Mouse (Mus musculus) left cerebral cortex, postnatal 36 days (tissue): ENCODE measurements around the gene H2-T23. TPM values are rescaled to one million over a fixed set of nuclear protein-coding genes. Genes with fewer than 3 reads are reported as not detected.
"Not testable (repeated sequence)": the region's sequence is repeated elsewhere in the genome, so short reads cannot be mapped to it uniquely, and the experiment has no call there.

Experiments
- DNase-seq, 2 experiments: peaks; one replicate each; pipeline ENCODE4 v3.0.0; 2021 to 2022; ENCODE audit warnings: low spot score in 2 of 2, mixed read lengths in 1 of 2
- intact Hi-C: fragments of 180-260 bp; cut with DNase I; formaldehyde crosslinking; loops from one replicate; pipeline ENCODE4 v1.15.1; 2025
- total RNA-seq, 2 experiments: library from RNA; stranded (reverse); gene quantifications; 2 replicates each; pipeline ENCODE4 v1.2.3; 2021

Gene H2-T23
- total RNA-seq, 2 experiments from 2014 or later = 12.6 to 15.1 TPM

GRCm38 (mm10) chr17:36025197-36025596, 7.5 kb downstream of the H2-T23 start:
- intact Hi-C loops = no loop called here
- no peak for DNase-seq

GRCm38 (mm10) chr17:36023710-36024654, 8.7 kb downstream of the H2-T23 start:
- intact Hi-C loops = no loop called here
- no peak for DNase-seq

GRCm38 (mm10) chr17:36022922-36023321, 9.7 kb downstream of the H2-T23 start:
- DNase-seq = no peak
- intact Hi-C loops = no loop called here

DNA sequence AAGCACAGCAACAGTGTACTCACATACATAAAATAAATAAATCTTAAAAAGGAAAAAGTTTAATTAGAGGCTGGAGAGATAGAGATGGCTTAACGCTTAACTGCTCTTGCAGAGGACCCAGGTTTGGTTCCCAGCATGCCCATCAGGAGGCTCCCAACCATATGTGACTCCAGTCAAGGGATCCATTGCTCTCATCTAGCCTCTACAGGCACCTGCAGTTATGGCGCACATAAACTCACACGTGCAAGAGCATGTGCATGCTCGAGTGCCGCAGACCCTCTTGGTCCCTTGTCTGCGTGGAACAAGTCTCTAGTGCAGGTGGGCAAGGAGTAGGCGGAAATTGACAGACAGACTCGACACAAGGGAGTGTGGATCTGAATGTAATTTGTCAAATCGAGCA, 10.6 kb downstream of the H2-T23 start:
- intact Hi-C loops = no loop called here
- DNase-seq = no peak

GRCm38 (mm10) chr17:36021309-36021708, 11.3 kb downstream of the H2-T23 start:
- intact Hi-C loops = no loop called here
- DNase-seq = no peak

DNA sequence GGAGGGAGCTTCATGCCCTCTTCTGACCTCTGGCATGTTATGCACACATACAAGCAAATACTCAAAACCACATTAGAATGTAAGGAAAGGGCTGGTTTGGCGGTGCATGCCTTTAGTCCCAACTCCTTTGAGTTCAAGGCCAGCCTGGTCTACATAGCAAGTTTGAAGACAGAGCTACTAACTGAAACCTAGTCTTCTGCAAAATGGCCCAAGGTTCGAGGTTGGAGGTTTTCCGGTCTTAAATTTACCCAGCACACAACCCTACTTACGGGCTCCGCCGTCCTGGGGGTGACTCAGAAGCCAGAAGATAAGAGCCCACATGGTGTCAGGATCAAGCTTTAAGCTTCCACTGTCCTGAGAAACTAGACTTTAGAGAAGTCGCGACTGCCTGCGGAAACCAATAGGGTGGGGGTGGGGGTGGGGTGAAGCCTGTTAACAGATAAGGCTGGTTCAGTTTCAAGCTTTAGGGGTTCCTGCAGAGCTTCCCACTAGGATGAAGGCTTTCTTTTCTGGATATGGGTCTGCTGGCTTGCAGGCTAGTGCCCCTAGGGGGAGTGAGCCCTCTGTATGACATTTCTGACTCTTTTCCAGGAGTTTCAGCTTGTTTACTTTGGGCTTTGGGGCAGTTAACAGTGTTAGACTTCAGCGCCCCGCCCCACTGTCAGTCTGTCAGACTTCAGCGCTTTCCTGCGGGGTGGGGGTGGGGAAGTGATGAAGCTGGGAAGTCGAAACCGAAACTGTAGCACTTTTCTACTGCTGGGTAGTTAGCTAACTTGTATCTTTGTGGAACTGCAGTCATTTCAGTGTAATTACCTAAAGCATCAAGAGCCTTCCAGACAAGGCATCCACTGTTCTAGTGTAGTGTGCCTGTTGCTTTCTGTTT, 12.2 kb downstream of the H2-T23 start, which contains the start of gene H2-T24:
Gene H2-T24 (minus strand): TSS at position 370 of the 883 bp plus-strand sequence.
- DNase-seq = no peak
- intact Hi-C loops = no loop called here

DNA sequence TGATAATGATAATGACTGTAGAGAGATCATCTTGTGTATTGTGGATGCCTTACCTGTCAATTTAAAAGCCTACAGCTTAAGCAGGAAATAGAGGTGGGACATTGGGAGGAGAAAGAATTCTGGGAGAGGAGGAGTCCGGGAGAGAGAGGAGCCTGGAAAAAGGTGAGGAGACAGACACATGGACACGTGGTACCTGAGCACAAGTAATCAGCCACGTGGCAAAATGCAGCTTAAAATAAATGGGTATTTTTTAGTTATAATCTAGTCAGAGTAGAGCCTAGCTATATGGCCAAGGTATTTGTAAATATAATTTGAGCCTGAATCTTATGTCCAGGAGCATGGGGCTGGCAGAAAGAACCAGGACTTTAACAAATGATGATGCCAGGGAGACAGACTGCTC, 13.1 kb downstream of the H2-T23 start:
- DNase-seq = no peak
- intact Hi-C loops = no loop called here

DNA sequence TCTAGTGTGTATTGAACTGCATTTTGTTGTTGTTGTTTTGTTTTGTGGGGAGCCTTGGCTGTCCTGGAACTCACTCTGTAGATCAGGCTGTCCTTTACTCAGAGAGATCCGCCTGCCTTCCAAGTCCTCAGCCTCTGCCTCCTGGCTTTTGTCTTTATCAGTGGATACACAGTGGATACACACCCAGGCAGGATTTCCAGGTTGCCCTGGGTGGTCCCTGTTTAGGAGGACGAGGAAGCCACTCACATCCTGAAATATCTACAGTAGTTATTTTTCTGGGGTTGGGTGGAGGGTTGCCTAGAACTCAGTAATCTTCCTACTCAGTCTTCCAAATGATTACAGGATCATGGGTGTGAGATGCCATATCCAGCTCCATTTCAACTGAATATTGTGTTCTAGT, 13.7 kb downstream of the H2-T23 start:
- DNase-seq = no peak
- intact Hi-C loops = no loop called here

DNA sequence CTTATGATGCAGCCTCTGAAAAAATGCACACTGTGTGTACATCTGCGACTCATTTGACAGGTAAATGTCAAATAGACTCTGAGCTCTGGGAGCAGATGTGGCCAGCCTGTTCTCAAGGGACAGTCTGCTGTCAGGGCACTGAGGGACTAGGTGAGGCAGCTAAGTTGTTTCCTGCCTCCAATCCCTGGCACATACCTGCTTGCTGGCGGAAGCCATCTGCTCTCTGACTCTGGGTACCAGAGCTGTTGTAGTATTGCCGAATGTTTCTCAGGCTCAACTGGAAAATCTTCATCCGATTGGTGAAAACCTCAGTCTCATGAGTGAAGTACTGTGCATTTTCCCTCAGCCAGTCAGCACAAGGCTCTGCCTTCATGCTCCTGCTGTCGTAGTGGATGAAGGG, 15.6 kb downstream of the H2-T23 start:
- intact Hi-C loops = no loop called here
- DNase-seq = no peak

DNA sequence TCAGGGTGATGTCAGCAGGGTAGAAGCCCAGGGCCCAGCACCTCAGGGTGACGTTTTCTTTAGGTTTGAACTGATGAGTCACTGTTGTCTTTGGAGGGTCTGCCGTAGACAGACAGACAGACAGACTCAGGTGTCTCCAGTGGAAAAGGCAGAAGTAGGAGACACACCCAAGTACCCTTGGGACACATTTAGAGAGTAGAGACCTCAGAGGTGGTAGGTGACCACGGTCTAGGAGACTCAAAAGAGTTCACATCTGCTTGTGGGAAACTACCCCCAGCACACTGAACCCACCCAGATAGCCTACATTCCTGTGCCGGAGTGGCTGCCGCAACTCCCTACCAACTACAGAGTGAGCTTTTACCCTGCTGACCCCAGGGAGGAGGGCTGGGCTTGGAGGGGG, 17.7 kb downstream of the H2-T23 start:
- no peak for DNase-seq
- intact Hi-C loops = no loop called here

- DNase-seq, intact Hi-C loops: not testable (repeated sequence)
Measured at GRCm38 (mm10) chr17:36004409-36004808, 28.2 kb downstream of the H2-T23 start.

DNA sequence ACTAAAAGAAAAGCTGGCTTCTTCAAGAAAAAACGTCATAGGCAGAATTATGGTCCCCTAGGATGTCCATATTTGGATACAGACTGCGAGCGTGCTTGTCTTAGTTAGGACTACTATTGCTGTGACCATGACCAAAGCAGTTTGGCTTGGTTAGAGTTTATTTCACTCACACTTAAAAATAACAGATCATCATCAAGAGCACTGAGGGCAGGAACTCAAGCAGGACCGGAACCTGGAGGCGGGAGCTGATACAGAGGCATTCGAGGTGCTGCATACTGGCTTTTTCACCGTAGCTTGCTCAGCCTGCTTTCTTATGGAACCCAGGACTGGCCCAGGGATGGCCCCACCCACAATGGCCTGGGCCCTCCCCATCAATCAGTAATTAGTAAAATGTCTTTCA, 29.3 kb downstream of the H2-T23 start:
- DNase-seq = no peak
- intact Hi-C loops = no loop called here

DNA sequence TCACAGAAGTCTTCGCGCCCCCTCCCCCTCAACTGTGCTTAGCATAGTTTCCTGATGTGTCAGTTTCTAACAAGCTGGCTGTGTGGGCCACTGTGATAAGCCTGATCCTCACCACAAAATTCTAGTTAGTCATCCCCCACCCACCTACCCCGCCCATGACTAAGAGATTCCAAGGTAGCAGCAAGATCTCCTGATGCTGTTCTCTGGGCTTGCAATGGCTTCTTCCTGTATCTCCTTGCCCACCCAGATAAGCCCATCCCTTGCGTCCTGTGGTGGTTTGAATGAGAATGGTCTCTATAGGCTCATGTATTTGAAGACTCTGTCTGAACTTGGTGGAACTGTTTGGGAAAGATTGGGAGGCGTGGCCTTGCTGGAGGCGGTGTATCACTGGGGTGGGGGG, 30.7 kb downstream of the H2-T23 start:
- peak in 1 of 2 experiments; percentile 53 for DNase-seq

GRCm38 (mm10) chr17:36001121-36001897, 31.3 kb downstream of the H2-T23 start:
- peak in 1 of 2 experiments; percentile 42 for DNase-seq
- intact Hi-C loops = no loop called here

More for the DNA sequence above, 30.7 kb downstream of the H2-T23 start:
- intact Hi-C loops = no loop called here

DNA sequence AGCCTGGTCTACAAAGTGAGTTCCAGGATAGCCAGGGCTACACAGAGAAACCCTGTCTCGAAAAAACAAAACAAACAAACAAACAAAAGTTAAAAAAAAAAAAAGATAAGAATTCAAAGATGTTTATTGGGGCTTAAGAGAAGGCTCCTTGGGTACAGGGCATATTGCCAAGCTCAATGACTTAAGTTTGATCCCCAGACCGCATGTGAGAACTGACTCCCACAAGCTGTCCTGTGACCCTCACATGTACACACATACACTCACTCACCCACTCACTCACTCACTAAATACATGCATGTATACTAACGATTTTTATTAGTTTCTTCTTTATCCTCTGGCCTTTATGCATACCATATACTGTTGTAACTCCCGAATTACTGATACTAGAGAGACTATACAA, 32.3 kb downstream of the H2-T23 start:
- no peak for DNase-seq
- intact Hi-C loops = no loop called here

DNA sequence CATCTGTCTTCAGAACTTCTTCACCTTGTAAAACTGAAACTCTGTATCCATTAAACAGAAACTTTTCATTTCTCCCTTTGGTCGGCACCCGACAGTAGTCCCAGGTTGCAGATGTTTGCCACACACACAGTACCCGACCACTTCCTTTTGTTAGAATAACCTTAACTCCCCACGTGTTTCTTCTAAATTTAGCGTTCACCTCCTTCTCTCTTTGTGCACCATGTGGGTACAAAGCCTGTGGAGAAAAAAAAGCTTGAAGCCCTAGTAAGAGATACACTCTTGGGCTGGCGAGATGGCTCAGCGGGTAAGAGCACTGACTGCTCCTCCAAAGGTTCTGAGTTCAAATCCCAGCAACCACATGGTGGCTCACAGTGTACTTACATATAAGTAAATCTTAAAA, 33.3 kb downstream of the H2-T23 start:
- intact Hi-C loops = loop anchor here (5.0 to 10.0 kb wide), 2 partner anchors 113 to 195 kb away; partner anchors contain the start of gene H2-T3

DNA sequence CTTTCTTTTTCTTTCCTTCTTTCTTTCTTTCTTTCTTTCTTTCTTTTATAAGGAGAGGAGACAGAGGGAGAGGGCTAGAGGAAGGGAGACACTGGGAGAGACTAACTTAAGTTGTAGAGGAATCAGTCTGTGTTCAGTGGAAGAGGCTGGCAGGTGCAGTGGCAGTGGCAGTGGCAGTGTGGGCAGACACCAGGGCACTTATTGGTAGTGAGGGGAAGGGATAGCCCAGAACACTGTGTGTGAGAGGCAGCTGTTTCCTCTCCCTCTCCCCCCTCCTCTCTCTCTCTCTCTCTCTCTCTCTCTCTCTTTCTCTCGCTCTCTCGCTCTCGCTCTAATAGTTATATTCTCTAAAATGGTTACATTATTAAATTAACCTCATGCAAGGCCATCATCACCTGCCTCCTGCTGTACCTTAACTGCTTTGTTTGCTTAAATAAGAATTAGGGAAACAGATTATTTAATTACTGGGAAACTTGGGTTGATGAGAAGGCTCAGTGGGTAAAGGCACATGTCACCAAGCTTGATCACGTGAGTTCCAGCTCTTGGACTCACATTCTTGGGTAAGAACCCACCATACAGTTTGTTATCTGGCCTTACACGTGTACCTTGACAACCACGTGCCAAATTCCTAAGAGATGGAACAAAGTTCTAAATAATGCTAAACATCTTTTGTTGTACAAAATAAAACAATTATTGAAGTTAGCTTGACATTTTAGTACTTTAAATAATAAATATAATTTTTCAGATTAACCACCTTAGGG, 33.9 kb downstream of the H2-T23 start:
- no peak for DNase-seq
- intact Hi-C loops = loop anchor here (5.0 to 10.0 kb wide), 2 partner anchors 114 to 196 kb away; partner anchors contain the start of gene H2-T3

More for the DNA sequence above, 33.3 kb downstream of the H2-T23 start:
- no peak for DNase-seq

- intact Hi-C loops = loop anchor here (1.0 to 10.0 kb wide), 3 partner anchors 37 to 197 kb away; partner anchors contain the start of gene H2-T3
- DNase-seq = no peak
Measured at GRCm38 (mm10) chr17:35997713-35998510, 34.7 kb downstream of the H2-T23 start.
